Mouse (Mus musculus): ENCODE data around the gene Epas1.

GRCm38 (mm10) chr17:86713591-86713990 lies 39.9 kb upstream of the Epas1 start:
- TF ChIP-seq POLR2A (IDR thresholded peaks at IDR 0.05; ENCODE audit: insufficient read depth, low read length) (no peak), CTCF (IDR thresholded peaks at IDR 0.05; ENCODE audit: low read depth, low read length) (no peak), EP300 (IDR thresholded peaks at IDR 0.05; ENCODE audit: insufficient read depth, low read depth, low read length) (peak; percentile 73; the same call in 1 of the 2 replicates)

All from ES-Bruce4 (cell line).